Mouse (Mus musculus) cerebellum, postnatal 14 days (tissue): ENCODE measurements around the gene Prb1.
"Not testable (repeated sequence)": the region's sequence is repeated elsewhere in the genome, so short reads cannot be mapped to it uniquely, and the experiment has no call there.

Experiments used
- DNase-seq, 2 experiments: peaks; one replicate each; pipeline ENCODE4 v3.0.0; 2021; ENCODE audit warnings: mixed read lengths in 2 of 2

Gene Prb1

DNA sequence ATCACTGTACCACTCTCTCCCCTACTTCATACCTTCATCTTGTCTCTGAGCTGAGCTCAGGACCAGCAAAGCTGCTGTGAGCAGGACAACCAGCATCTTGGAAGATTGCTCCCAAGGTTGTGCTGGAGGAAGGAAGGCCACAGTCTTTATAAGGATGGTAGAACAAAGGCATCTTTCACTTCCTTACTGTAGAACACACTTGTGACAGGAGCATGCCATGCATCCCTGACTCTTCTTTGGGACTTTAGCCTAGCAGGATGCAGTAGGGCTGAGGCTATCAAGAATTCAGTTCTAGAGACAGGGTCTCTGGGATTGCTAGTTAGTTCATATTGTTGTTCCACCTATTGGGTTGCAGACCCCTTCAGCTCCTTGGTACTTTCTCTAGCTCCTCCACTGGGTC is at the start of gene Prb1:
TSS of gene Prb1 (minus strand) at position 101 of the 400 bp plus-strand sequence.
- not testable (repeated sequence) for DNase-seq
